Mouse (Mus musculus) forebrain, embryonic 11.5 days (tissue): ENCODE measurements at regions not wholly inside any gene's neighbourhood (a gene's known extent, or its start where the extent isn't known, plus 50 kb on each side); places are given as distances from the start of the nearest gene placed in this dataset.

Experiments
- ATAC-seq: fragments of 200-750 bp; cut with Nextera tagmentation; replicated peaks from 2 replicates; pipeline ENCODE4 v1.8.0; 2017; ENCODE audit warnings: moderate TSS enrichment; ENCODE audit not compliant: low FRiP score
- DNase-seq: peaks from one replicate; pipeline ENCODE4 v3.0.0-alpha.2; 2017; ENCODE audit warnings: low spot score
- H3K27ac ChIP-seq: fragments of 300-500 bp; sonication (generic); 2 replicates; pipeline ENCODE4 v1.5.1; 2014; ENCODE audit warnings: low read depth, low read length
- H3K27me3 ChIP-seq: fragments of 300-500 bp; sonication (generic); 2 replicates; pipeline ENCODE4 v1.6.1; 2014; ENCODE audit warnings: mild to moderate bottlenecking, low read length, mixed read lengths; ENCODE audit not compliant: control insufficient read depth, insufficient read depth
- H3K36me3 ChIP-seq: fragments of 300-500 bp; sonication (generic); 2 replicates; pipeline ENCODE4 v1.6.1; 2014; ENCODE audit warnings: mild to moderate bottlenecking, low read length, moderate library complexity, mixed read lengths; ENCODE audit not compliant: control insufficient read depth, insufficient read depth
- H3K4me1 ChIP-seq: fragments of 300-500 bp; sonication (generic); replicated peaks from 2 replicates; pipeline ENCODE4 v1.6.1; 2014; ENCODE audit warnings: low read length, mixed read lengths; ENCODE audit not compliant: control insufficient read depth, insufficient read depth
- H3K4me2 ChIP-seq: fragments of 300-500 bp; sonication (generic); 2 replicates; pipeline ENCODE4 v1.6.1; 2014; ENCODE audit warnings: low read depth, mild to moderate bottlenecking, low read length, moderate library complexity, mixed read lengths; ENCODE audit not compliant: severe bottlenecking
- H3K4me3 ChIP-seq: fragments of 300-500 bp; sonication (generic); 2 replicates; pipeline ENCODE4 v1.5.1; 2014; ENCODE audit warnings: low read depth, low read length
- H3K9ac ChIP-seq: fragments of 300-500 bp; sonication (generic); 2 replicates; pipeline ENCODE4 v1.6.1; 2014; ENCODE audit warnings: low read length
- H3K9me3 ChIP-seq: fragments of 300-500 bp; sonication (generic); 2 replicates; pipeline ENCODE4 v1.6.1; 2016; ENCODE audit warnings: low read length, mixed read lengths; ENCODE audit not compliant: control insufficient read depth
- WGBS: fragments of 180-500 bp; shearing (Covaris S2); extraction: QIAGEN DNeasy Blood & Tissue Kit; methylation state at CpG from one replicate; pipeline ENCODE4 v1.1.7; 2014; 5-methylcytosine and 5-hydroxymethylcytosine counted together

DNA sequence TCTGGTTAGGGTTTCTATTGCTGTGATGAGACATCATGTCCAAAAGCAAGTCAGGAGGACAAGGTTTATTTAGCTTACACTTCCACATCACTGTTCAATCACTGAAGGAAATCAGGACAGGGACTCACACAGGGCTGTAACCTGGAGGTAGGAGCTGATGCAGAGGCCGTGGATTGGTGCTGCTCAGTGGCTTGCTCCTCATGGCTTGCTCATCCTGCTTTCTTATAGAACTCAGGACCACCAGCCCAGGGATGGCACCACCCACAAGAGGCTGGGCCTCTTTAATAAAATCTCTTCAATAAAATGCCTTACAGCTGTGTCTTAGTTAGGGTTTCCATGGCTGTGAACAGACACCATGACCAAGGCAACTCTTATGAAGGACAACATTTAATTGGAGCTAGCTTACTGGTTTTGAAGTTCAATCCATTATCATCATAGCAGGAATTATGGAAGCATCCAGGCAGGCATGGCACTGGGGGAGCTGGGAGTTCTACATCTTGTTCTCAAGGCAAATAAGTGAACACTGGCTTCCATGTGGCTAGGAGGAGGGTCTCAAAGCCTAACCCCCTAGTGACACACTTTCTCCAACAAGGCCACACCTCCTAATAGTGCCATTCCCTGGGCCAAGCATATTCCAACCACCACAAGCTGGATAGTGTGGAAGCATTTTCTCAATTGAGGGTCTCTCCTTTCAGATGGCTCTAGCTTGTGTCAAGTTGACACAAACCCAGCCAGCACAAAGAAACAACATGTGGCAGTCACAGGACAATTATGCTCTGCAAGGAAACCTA lies 96.4 kb upstream of the Cpm start:
- no peak overlapping the region for H3K9ac ChIP-seq
- 93% methylated on average over 1 of the region's 1 CpGs for WGBS
- H3K9me3 ChIP-seq = no peaks in the 10 kb centered on the region
- DNase-seq = no peak
- no peaks in the 10 kb centered on the region for H3K27me3 ChIP-seq
- no peaks in the 10 kb centered on the region for H3K4me1 ChIP-seq
- ATAC-seq = no peak
- no peak overlapping the region for H3K4me2 ChIP-seq
- H3K4me3 ChIP-seq = no peak overlapping the region
- no peaks in the 10 kb centered on the region for H3K36me3 ChIP-seq
- no peak overlapping the region for H3K27ac ChIP-seq

DNA sequence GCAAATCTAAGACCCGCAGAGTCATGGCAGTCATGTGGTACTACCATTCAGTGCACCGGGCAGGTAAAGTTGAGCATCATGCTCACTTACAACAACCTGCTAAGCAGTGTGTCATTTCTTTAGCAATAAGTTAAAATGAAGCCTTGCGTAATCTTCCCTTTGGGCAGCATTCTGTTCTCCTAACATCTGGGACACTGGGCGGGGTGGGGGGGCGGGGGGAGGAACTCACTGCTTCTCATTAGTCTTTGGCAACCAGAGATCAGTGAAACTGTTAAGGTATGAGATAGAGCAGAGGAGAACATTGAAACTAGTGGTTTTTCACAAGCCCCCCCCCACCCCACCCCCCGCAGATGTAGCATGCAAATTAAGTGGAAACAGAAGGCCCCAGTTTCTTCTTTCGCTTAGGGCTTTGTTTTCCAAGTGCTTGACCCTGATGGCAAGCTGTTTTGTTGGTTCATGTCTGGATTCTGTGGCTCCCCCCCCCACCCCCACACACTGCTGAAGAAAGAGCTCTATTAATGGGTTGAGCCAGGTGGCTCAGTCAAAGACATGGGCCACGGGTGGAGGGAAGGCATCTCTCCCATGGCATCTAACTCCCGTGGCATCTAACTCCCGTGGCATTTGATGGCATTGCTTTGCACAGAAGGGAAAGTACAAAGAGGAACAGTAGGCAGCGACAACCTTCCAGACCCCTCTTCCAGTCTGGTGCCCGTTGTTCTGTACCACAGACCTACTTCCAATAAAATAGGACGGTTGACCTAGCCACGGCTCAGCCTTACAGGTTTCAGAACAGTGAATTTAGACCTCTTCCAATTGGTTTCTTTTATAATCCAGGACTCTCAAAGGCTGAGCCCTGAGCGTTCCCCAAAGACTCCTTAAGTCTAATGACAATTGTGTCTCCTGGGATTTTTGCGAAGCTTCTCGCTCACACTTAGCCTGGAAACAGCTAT lies 97.2 kb upstream of the Cpm start:
- Histone ChIP-seq H3K27me3 (no peaks in the 10 kb centered on the region), H3K4me1 (no peaks in the 10 kb centered on the region), H3K4me2 (no peak overlapping the region), H3K9ac (no peak overlapping the region), H3K27ac (no peak overlapping the region), H3K36me3 (no peaks in the 10 kb centered on the region), H3K9me3 (no peaks in the 10 kb centered on the region), H3K4me3 (no peak overlapping the region)
- ATAC-seq (no peak), DNase-seq (no peak)
- 89% methylated on average over 17 of the region's 17 CpGs for WGBS

DNA sequence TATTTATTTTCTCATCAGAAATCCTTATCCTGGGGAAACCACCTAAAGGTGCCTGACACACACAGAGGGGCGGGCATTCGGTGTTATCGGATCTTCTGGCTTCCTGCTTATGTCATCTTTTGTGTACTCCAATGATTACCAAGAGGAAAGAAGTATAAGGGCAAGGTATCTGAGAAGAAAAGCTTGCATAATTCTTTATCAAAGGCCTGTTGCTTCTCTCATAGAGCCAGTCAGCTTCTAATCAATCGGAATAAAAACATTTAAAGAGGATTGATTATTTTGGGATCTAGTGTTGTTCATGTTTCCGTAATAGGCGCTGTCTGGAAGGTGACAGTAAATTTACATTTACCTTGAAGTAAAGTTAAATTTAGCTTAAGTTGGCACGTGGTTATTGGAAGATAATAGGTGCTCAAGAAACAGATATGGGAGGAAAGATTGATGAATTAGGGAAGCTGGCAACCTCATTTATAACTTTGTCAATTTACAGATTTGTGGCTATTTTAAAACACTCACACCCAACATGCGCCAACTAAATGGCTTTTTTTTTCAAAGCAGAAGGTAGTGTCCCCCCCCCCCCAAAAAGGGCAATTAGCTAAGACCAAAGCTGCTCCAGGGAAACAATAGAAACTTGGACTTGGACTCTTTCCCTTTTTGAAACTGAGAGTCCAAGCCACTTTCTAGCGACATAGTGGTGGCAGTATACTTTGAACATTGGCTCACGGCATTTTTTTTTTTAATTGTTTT lies 98.3 kb upstream of the Cpm start:
- H3K9ac ChIP-seq = no peak overlapping the region
- no peak overlapping the region for H3K27ac ChIP-seq
- H3K36me3 ChIP-seq = no peaks in the 10 kb centered on the region
- DNase-seq (no peak), ATAC-seq (no peak)
- H3K9me3 ChIP-seq = no peaks in the 10 kb centered on the region
- no peak overlapping the region for H3K4me3 ChIP-seq
- 81% methylated on average over 10 of the region's 10 CpGs for WGBS
- H3K27me3 ChIP-seq = no peaks in the 10 kb centered on the region
- H3K4me1 ChIP-seq = no peaks in the 10 kb centered on the region
- no peak overlapping the region for H3K4me2 ChIP-seq

DNA sequence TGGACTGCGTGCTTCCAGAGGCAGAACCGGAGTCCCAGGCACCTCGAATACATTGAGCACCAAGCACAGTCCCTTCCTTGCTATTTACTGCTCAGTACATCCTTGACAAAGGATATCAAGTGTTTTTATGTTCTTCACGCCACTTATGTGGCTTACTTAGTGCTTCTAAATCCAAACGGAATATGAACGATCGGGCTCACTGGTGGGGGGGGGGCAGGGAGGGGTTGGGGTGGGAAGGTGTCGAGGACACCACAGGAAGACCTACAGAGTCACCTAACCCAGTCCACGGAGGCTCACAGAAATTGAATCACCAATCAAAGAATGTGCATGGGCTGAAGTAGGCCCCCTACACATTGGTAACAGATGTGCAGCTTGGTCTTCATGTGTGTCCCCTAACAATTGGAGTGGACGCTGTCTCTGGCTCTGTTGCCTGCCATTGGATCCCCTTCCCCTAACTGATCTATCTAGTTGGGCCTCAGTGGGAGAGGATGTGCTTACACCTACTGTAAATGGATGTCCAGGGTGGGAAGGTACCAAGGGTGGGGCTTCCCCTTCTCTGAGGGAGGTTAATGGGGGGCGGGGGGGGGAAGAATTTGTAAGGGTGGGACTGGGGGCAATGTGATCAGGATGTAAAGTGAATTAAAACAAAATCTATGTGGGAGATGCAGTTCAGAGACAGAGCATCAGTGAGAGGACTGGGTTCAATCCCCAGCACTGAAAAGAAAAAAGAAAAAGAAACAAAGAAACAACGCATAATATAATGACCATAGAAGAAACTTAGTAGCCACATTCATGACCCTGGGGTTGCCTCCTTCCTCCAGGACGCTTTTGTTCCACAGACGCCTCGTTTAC lies 99.1 kb upstream of the Cpm start:
- 71% methylated on average over 15 of the region's 15 CpGs for WGBS

DNA sequence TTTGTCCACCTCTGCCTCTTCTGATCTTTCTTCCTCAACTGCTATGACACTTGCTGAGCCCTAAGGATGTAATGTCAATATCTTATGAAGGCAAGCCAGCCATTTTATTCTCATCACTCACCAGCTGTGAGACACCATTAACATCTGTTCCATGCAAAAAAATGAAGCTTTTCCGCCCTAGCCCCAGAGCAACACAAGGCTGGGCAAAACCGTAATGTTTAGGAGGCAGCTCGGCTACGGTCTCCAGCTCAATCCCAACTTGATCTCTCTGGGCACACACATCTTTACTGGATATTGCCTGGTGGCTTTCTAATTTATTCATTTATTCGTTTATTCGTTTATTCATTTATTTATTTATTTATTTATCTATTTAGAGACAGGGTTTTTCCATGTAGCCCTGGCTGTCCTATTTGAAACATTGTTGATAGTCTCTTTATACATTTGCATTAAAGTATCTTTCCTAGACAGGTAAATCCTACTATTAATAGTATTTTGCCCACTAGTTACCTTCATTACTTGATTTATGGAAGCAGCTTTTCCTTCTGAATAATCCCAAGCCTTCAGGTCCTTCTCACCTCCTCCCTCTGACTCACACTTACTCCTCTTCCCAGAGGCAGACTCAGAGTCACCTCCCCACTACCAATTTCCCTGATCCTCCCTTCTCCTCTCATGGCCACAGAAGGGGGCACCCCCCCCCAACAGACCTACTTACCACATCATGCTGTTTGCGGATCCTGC lies 99.9 kb upstream of the Cpm start:
- Histone ChIP-seq H3K27me3 (no peaks in the 10 kb centered on the region), H3K9ac (no peak overlapping the region), H3K4me1 (no peaks in the 10 kb centered on the region), H3K4me3 (no peak overlapping the region), H3K27ac (no peak overlapping the region), H3K9me3 (no peaks in the 10 kb centered on the region), H3K36me3 (no peaks in the 10 kb centered on the region), H3K4me2 (no peak overlapping the region)
- DNase-seq = no peak
- WGBS = 91% methylated on average over 7 of the region's 7 CpGs
- ATAC-seq = no peak

More for the DNA sequence above, 99.1 kb upstream of the Cpm start:
- DNase-seq = no peak
- no peaks in the 10 kb centered on the region for H3K4me1 ChIP-seq
- H3K27ac ChIP-seq = no peak overlapping the region
- no peaks in the 10 kb centered on the region for H3K27me3 ChIP-seq
- H3K4me2 ChIP-seq = no peak overlapping the region
- H3K36me3 ChIP-seq = no peaks in the 10 kb centered on the region
- H3K4me3 ChIP-seq = no peak overlapping the region
- H3K9ac ChIP-seq = no peak overlapping the region
- no peak for ATAC-seq
- no peaks in the 10 kb centered on the region for H3K9me3 ChIP-seq

DNA sequence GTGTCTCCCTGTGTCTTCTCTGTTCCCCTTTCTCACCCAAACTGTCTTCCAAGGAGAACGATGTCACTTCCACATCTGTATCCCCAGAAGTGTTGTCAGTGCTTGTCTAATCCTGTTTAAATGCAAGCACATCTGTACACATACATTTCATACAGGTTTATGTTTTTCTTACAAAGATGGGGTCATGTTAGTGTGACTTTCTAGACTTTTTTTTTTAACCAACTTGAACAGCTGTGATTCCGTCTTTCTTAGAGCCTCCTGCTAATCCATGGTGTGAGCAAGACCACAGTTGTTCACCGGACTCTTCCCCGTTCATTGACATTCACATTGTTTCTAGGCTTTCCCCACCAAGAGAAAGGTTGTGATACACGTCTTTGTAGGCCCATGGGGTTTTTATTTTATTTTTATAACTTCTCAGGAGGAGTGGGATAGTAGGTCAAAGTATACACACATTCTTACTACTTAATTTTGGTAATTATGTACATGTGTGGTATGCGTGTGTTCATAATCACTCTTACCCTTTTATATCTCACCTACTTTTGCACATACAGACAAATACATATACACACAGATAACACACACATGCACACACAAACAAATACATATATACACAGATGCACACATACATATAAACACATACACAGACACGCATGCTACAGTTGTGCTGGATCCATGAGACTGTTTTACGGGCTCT lies 100.6 kb upstream of the Cpm start:
- no peaks in the 10 kb centered on the region for H3K27me3 ChIP-seq
- DNase-seq = no peak
- 87% methylated on average over 8 of the region's 8 CpGs for WGBS
- H3K27ac ChIP-seq = no peak overlapping the region
- H3K4me2 ChIP-seq = no peak overlapping the region
- no peak overlapping the region for H3K9ac ChIP-seq
- no peaks in the 10 kb centered on the region for H3K36me3 ChIP-seq
- no peak overlapping the region for H3K4me3 ChIP-seq
- H3K9me3 ChIP-seq = no peaks in the 10 kb centered on the region
- H3K4me1 ChIP-seq = no peaks in the 10 kb centered on the region
- ATAC-seq = no peak

DNA sequence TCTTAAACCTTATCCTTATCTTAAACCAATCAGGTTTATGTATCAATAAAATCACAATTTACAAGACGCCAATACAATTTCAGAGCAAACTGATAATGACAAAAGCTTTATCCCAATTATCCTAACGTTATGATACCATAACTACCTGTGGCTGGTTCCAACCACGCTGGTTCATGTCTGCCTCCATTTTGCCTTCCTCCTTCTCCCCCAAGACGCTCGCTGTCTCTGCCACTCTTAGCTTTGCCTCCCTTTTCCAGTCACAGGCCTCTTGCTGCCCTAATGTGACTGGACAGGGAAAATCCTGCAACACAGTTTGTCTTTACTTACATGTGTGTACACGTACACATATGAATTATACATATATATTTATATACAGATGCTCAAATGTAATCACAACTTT lies 101.3 kb upstream of the Cpm start:
- Histone ChIP-seq H3K27me3 (no peaks in the 10 kb centered on the region), H3K4me3 (no peak overlapping the region), H3K9ac (no peak overlapping the region), H3K4me2 (no peak overlapping the region), H3K4me1 (no peaks in the 10 kb centered on the region), H3K36me3 (no peaks in the 10 kb centered on the region), H3K9me3 (no peaks in the 10 kb centered on the region), H3K27ac (no peak overlapping the region)
- ATAC-seq (no peak), DNase-seq (no peak)
- 88% methylated on average over 6 of the region's 6 CpGs for WGBS
